Mouse (Mus musculus): ENCODE measurements around the gene Psmd11. TPM values are rescaled to one million over a fixed set of nuclear protein-coding genes. Genes with fewer than 3 reads are reported as not detected.
A peak's percentile ranks its signal among the peaks of the same experiment; 100 is the strongest.

Gene Psmd11
- polyA plus RNA-seq, 1 experiment from 2014 or later: 293 TPM

DNA sequence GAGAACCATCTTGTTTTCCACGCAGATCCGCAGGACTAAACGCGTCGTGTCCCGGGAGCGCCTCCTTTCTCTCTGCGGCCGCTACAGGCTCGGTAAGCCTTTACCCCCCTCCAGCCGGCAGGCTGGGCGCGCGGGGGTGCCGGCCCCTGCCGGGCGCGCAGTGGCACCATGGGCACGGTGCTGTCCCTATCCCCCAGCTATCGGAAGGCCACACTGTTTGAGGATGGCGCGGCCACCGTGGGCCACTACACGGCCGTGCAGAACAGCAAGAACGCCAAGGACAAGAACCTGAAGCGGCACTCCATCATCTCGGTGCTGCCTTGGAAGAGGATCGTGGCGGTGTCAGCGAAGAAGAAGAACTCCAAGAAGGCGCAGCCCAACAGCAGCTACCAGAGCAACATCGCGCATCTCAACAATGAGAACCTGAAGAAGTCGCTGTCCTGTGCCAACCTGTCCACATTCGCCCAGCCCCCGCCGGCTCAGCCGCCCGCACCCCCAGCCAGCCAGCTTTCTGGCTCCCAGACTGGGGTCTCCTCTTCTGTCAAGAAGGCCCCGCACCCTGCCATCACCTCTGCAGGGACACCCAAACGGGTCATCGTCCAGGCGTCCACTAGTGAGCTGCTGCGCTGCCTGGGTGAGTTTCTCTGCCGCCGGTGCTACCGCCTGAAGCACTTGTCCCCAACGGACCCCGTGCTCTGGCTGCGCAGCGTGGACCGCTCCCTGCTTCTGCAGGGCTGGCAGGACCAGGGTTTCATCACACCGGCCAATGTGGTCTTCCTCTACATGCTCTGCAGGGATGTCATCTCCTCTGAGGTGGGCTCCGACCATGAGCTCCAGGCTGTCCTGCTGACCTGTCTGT lies 49.2 kb downstream of the Psmd11 start:
- Histone ChIP-seq H3K9ac (peak overlapping the region; percentile 100), H3K4me2 (peak overlapping the region; percentile 97), H3K27ac (peak overlapping the region; percentile 99), H3K9me3 (no peaks in the 10 kb centered on the region), H3K4me1 (replicated peaks) (peaks cover 39% of the 10 kb centered on the region), H3K36me3 (peaks cover 31% of the 10 kb centered on the region), H3K4me3 (peak overlapping the region; percentile 97), H3K27me3 (peaks cover 9% of the 10 kb centered on the region; the same call in 1 of the 2 replicates)
- 7% methylated on average over 55 of the region's 55 CpGs for WGBS
- peak; percentile 18 for ATAC-seq (ENCODE audit: low FRiP score)

DNA sequence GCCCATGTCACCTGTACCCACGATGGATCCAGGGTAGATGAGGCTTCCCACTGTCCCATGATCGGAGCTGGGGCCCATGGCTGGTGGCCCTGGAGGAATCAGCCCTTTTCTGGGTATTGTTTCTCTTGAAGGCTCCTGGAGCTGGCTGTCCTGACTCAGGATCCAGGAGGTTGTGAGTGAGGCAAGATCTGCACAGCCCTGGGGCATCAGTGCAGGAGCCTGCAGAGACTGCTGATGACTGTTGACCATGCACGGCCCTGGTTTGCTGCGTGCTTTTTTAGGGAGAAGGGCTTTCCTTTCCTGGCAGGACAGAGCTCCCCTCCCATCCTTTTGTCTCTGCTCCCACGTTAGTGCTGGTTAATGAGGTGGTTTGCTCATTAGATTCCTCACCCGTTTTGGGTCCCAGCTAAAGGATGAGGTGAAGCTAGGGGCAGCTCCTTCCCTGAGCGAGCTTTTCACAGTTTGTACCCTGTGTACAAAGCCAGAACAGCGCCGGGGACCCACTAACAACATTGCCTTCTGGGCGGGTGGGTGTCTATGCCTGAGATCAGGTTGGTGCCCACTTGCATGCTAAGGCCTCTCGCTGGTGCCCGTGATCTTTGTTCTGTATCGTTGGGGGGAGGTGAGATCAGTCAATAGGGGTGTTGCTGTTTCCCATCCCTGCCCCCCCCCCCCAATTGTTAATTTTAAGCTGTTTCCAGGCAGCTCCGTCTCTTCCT lies 50.4 kb downstream of the Psmd11 start:
- H3K4me3 ChIP-seq: peak overlapping the region; percentile 97
- peak overlapping the region; percentile 97 for H3K4me2 ChIP-seq
- H3K36me3 ChIP-seq: peaks cover 21% of the 10 kb centered on the region
- WGBS: 31% methylated on average over 14 of the region's 14 CpGs
- peaks cover 3% of the 10 kb centered on the region; the same call in 1 of the 2 replicates for H3K27me3 ChIP-seq
- peak overlapping the region; percentile 100 for H3K9ac ChIP-seq
- ATAC-seq (ENCODE audit: low FRiP score): no peak
- peaks cover 52% of the 10 kb centered on the region for H3K4me1 ChIP-seq (replicated peaks)
- peak overlapping the region; percentile 99 for H3K27ac ChIP-seq
- no peaks in the 10 kb centered on the region for H3K9me3 ChIP-seq

DNA sequence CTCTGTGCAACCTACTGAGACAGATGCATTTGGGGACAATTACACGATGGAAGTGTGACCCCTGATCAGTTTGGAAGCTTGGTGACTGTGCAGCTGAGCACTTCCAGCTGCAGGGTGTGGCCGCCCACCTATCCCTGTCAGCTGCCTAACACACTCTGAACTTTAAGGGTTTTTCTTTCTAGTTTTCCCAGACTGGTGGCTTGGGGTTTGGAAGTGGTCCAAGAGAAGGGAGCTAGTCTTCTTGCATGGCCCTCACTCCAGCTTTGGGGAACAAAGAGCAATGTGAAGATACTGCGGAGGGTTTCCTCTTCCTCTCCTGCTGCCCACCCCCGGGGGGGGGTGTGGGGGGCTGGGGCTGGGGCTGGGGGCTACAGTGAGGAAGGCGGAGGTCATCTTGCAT lies 51.0 kb downstream of the Psmd11 start:
- ATAC-seq (ENCODE audit: low FRiP score): no peak
- peak overlapping the region; percentile 97 for H3K4me2 ChIP-seq
- peak overlapping the region; percentile 97 for H3K4me3 ChIP-seq
- WGBS: 46% methylated on average over 5 of the region's 5 CpGs
- H3K4me1 ChIP-seq (replicated peaks): peaks cover 58% of the 10 kb centered on the region
- H3K9me3 ChIP-seq: no peaks in the 10 kb centered on the region
- peaks cover 18% of the 10 kb centered on the region for H3K36me3 ChIP-seq
- H3K27ac ChIP-seq: peak overlapping the region; percentile 99
- peak overlapping the region; percentile 100 for H3K9ac ChIP-seq
- H3K27me3 ChIP-seq: peaks cover 3% of the 10 kb centered on the region; the same call in 1 of the 2 replicates

DNA sequence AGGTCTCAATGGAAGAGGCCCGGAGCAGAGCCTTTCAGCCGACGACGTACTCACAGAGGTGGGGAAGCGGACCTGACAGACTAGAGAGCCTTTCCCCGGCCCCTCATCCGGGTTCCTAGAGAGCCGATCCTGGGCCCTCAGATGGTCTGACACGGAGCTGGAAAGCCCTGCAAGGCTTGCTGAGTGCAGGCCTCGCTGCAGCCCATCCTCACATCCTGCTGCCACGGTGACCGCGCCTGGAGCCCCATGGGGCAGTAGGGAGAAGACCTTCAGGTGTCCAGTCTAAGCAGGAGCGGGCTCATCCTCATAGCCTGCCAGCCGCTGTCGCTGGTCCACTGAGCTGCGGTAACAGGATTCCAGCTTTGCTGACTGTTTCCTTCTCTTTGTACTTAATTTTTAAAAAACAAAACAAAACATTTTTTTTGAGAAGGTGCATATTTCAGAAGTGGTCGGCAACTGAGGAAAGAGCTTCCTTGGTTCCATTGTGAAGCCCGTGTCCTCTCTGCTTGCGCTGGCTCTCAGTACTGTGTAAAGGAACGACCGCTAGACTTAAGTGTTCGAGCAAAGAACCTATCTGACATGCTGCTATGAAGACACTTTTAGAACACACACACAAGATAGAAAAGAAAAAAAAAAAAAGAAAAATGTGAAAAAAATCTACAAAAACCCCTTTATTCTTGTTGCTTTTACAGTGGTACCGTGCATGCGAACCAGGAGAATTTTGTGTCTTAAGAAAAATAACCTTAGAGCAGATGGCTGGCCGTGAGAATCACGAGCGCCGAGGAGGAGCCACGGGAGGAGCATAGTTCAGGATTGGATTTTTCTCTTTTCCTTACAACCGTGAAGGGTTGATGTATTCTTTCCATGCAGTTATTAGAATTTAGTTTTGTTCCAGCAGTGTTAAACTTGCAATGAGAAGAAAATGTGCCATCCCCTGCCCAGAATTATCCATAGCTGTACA lies 51.8 kb downstream of the Psmd11 start:
- WGBS: 60% methylated on average over 31 of the region's 31 CpGs
- Histone ChIP-seq H3K4me2 (peak overlapping the region; percentile 97), H3K27ac (peak overlapping the region; percentile 99), H3K9ac (peak overlapping the region; percentile 100), H3K4me1 (replicated peaks) (peaks cover 65% of the 10 kb centered on the region), H3K4me3 (peak overlapping the region; percentile 97), H3K9me3 (no peaks in the 10 kb centered on the region), H3K36me3 (peaks cover 18% of the 10 kb centered on the region), H3K27me3 (peaks cover 3% of the 10 kb centered on the region; the same call in 1 of the 2 replicates)
- no peak for ATAC-seq (ENCODE audit: low FRiP score)

GRCm38 (mm10) chr11:80481409-80482050 lies 53.1 kb downstream of the Psmd11 start:
- peaks cover 12% of the 10 kb centered on the region; the same call in 1 of the 2 replicates for H3K27me3 ChIP-seq
- H3K36me3 ChIP-seq: peaks cover 18% of the 10 kb centered on the region
- peak overlapping the region; percentile 41 for H3K27ac ChIP-seq
- peak overlapping the region; percentile 97 for H3K4me2 ChIP-seq
- H3K4me1 ChIP-seq (replicated peaks): peaks cover 71% of the 10 kb centered on the region
- 74% methylated on average over 13 of the region's 13 CpGs for WGBS
- ATAC-seq (ENCODE audit: low FRiP score): no peak
- peak overlapping the region; percentile 74 for H3K9ac ChIP-seq
- H3K4me3 ChIP-seq: peak overlapping the region; percentile 97
- H3K9me3 ChIP-seq: no peaks in the 10 kb centered on the region

DNA sequence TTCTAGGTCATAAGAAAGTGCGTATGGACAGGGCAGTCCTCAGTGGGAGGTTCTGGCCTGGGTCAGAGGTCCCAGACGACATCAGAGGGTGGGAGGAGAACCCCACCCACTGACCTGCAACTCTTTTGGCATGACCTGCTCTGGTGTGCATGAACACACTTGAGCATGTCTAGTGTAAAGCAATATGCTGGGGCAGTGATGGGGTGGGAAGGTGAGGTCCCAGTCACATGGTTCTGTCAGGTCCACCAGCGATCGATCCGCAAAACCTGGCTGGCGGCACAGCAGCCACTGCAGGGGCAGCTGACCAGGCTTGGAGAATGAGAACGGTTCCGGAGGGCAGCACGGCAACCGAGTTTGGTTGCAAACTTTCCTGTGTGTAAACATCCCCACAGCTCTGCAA lies 53.9 kb downstream of the Psmd11 start:
- H3K4me1 ChIP-seq (replicated peaks): peaks cover 78% of the 10 kb centered on the region
- peak overlapping the region; percentile 97 for H3K4me2 ChIP-seq
- peak overlapping the region; percentile 97 for H3K4me3 ChIP-seq
- 77% methylated on average over 10 of the region's 10 CpGs for WGBS
- peaks cover 18% of the 10 kb centered on the region for H3K36me3 ChIP-seq
- H3K9ac ChIP-seq: peak overlapping the region; percentile 66
- no peak for ATAC-seq (ENCODE audit: low FRiP score)
- H3K9me3 ChIP-seq: no peaks in the 10 kb centered on the region
- H3K27ac ChIP-seq: peak overlapping the region; percentile 91
- H3K27me3 ChIP-seq: peaks cover 12% of the 10 kb centered on the region; the same call in 1 of the 2 replicates

- Histone ChIP-seq H3K9me3 (no peaks in the 10 kb centered on the region), H3K4me1 (replicated peaks) (peaks cover 84% of the 10 kb centered on the region), H3K4me3 (peak overlapping the region; percentile 17; the same call in 1 of the 2 replicates), H3K9ac (peak overlapping the region; percentile 66), H3K4me2 (peak overlapping the region; percentile 97), H3K36me3 (peaks cover 18% of the 10 kb centered on the region), H3K27me3 (peaks cover 12% of the 10 kb centered on the region; the same call in 1 of the 2 replicates), H3K27ac (peak overlapping the region; percentile 91)
- ATAC-seq (ENCODE audit: low FRiP score): no peak
- WGBS: 80% methylated on average over 7 of the region's 7 CpGs
These were observed 54.5 kb downstream of the Psmd11 start for GRCm38 (mm10) chr11:80482921-80483320.

DNA sequence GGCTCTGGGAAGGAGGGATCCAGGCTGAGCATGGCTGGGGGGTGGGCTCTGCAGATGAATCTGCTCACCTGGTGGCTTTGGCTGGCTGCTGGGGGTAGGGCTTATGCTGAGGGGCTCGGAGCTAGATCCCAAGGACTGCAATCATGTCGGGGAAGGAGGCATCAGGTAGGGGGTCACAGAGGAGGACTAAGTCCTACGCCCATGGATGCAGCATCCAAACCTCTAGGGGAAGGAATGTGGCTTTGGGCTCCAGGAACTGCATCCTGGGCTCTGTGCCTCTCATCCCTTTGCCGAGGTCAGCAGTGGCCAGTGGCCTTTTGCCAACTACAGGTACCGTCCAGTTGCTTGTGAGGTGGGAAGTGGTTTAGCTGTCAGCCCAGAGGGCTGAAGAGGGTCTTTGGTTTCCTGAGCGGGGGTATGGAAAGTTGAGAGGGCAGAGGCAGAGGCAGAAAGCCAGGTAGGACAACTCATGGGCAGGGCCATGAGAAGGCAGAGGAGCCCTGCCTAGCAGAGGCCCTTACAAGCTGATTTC lies 55.2 kb downstream of the Psmd11 start:
- peaks cover 89% of the 10 kb centered on the region for H3K4me1 ChIP-seq (replicated peaks)
- no peaks in the 10 kb centered on the region for H3K9me3 ChIP-seq
- peak overlapping the region; percentile 97 for H3K4me2 ChIP-seq
- H3K27ac ChIP-seq: peak overlapping the region; percentile 91
- 0 out of 2 replicates have a peak, but pooled peaks have one; percentile 9 for ATAC-seq (ENCODE audit: low FRiP score)
- WGBS: 71% methylated on average over 6 of the region's 6 CpGs
- H3K4me3 ChIP-seq: peak overlapping the region; percentile 17
- peaks cover 16% of the 10 kb centered on the region for H3K36me3 ChIP-seq
- H3K27me3 ChIP-seq: peaks cover 12% of the 10 kb centered on the region; the same call in 1 of the 2 replicates
- H3K9ac ChIP-seq: peak overlapping the region; percentile 66

DNA sequence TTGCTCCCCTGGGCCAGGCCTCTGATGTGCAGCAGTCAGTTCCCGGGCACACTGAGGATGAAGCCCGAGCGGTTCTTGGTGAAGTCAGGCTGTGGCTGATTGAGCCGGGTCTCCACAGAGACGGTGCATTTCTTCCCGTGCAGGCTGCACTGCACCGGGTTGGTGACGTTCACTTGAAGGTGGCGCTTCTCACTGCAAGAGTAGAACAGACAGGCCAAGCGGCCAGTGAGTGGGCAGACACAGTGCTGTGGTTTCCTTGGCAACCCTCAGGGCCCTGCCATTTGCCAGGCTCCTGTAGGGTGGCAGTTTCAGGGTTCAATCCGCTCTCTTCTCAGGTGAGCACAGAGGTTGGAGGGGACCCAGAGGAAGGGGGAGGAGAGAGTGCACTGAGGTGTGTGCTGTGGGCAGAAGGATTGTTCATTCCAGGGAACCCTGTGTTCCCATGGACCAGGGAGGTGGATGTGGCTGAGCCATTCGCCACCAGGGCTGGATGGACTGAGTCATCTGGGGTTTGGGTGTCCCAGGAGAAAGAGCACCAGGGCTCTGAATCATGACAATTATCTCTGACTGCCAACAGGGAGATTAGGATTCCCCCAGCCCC lies 55.9 kb downstream of the Psmd11 start:
- peak; percentile 77 for ATAC-seq (ENCODE audit: low FRiP score)
- H3K27ac ChIP-seq: peak overlapping the region; percentile 91
- H3K27me3 ChIP-seq: peaks cover 12% of the 10 kb centered on the region; the same call in 1 of the 2 replicates
- H3K4me1 ChIP-seq (replicated peaks): peaks cover 90% of the 10 kb centered on the region
- peaks cover 13% of the 10 kb centered on the region for H3K36me3 ChIP-seq
- WGBS: 19% methylated on average over 12 of the region's 12 CpGs
- H3K4me2 ChIP-seq: peak overlapping the region; percentile 97
- no peaks in the 10 kb centered on the region for H3K9me3 ChIP-seq
- H3K9ac ChIP-seq: peak overlapping the region; percentile 66
- H3K4me3 ChIP-seq: peak overlapping the region; percentile 16

GRCm38 (mm10) chr11:80485120-80485551 lies 56.7 kb downstream of the Psmd11 start:
- Histone ChIP-seq H3K27ac (peak overlapping the region; percentile 91; the same call in 1 of the 2 replicates), H3K4me1 (replicated peaks) (peaks cover 91% of the 10 kb centered on the region), H3K4me2 (no peak overlapping the region), H3K27me3 (peaks cover 12% of the 10 kb centered on the region; the same call in 1 of the 2 replicates), H3K4me3 (no peak overlapping the region), H3K9me3 (no peaks in the 10 kb centered on the region), H3K36me3 (peaks cover 10% of the 10 kb centered on the region), H3K9ac (peak overlapping the region; percentile 66)
- WGBS: 83% methylated on average over 9 of the region's 9 CpGs
- no peak for ATAC-seq (ENCODE audit: low FRiP score)

Data from hindbrain, embryonic 13.5 days (tissue).